Mouse (Mus musculus) forebrain, embryonic 12.5 days (tissue): Measurements from ENCODE around the gene Hspa12a. TPM values are rescaled to one million over a fixed set of nuclear protein-coding genes. Genes with fewer than 3 reads are reported as not detected.

Source experiments
- ATAC-seq: fragments of 200-750 bp; cut with Nextera tagmentation; 2 replicates; pipeline ENCODE4 v1.8.0; 2017; ENCODE audit warnings: moderate TSS enrichment; ENCODE audit not compliant: low FRiP score
- H3K27ac ChIP-seq: fragments of 300-500 bp; sonication (generic); 2 replicates; pipeline ENCODE4 v1.5.1; 2016; ENCODE audit warnings: mild to moderate bottlenecking
- H3K27me3 ChIP-seq: fragments of 300-500 bp; sonication (generic); 2 replicates; pipeline ENCODE4 v1.6.1; 2016; ENCODE audit warnings: mild to moderate bottlenecking
- H3K36me3 ChIP-seq: fragments of 300-500 bp; sonication (generic); replicated peaks from 2 replicates; pipeline ENCODE4 v1.6.1; 2016; ENCODE audit warnings: mild to moderate bottlenecking
- H3K4me1 ChIP-seq: fragments of 300-500 bp; sonication (generic); 2 replicates; pipeline ENCODE4 v1.6.1; 2016
- H3K4me2 ChIP-seq: fragments of 300-500 bp; sonication (generic); 2 replicates; pipeline ENCODE4 v1.6.1; 2016; ENCODE audit warnings: mild to moderate bottlenecking, moderate library complexity
- H3K4me3 ChIP-seq: fragments of 300-500 bp; sonication (generic); replicated peaks from 2 replicates; pipeline ENCODE4 v1.5.1; 2016; ENCODE audit warnings: mild to moderate bottlenecking
- H3K9ac ChIP-seq: fragments of 300-500 bp; sonication (generic); 2 replicates; pipeline ENCODE4 v1.6.1; 2016; ENCODE audit warnings: mild to moderate bottlenecking
- H3K9me3 ChIP-seq: fragments of 300-500 bp; sonication (generic); 2 replicates; pipeline ENCODE4 v1.6.1; 2016
- WGBS: fragments of 180-500 bp; shearing (Covaris S2); methylation state at CpG from one replicate; pipeline ENCODE4 v1.1.7; 2016; 5-methylcytosine and 5-hydroxymethylcytosine counted together
- polyA plus RNA-seq: library from polyadenylated mRNA; unstranded; fragments of >200 nt; fragmentation: Nextera tagmentation; extraction: Ambion mirVana; gene quantifications from 2 replicates; pipeline ENCODE4 v1.2.1, GENCODE M21; 2016

Hspa12a gene
- polyA plus RNA-seq, 1 experiment from 2014 or later: 17.0 TPM

DNA sequence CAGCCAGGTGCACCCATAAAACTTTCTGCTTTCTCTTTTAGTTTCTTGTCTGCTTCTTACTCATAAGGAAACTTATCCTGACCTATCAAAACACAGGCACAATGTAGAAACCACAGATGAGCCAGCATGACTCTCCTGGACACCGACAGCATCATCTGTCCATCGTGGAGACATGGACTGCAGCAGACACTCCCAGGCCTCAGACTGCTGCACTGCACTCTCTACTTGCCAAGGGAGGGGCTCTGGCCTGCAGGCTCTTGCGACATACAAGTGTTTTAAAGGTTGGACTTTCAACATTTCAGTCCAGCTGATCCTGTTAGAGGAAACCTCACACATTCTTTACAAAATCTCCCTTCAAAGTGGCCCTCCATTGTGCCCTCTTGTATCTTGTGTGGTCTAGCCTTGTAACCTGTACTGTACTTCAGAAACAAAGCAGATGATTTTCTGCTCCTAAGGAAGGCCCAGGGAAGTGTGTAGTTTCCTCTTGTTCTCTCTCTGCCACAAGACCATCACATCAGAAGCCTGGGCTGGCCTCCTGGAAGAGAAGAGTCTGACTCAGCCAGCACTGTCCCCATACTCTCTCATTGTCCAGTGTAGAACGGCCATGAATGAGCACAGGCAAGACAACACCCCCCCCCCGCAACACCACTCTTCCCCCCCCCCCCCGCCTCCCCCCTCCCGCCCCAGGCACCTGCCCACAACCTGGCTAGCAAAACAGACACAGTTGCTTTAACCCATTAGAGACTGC is 92.6 kb downstream of the Hspa12a start:
- Histone ChIP-seq H3K27ac (no peak overlapping the region), H3K9me3 (no peaks in the 10 kb centered on the region), H3K36me3 (no peaks in the 10 kb centered on the region), H3K4me2 (no peak overlapping the region), H3K4me1 (no peaks in the 10 kb centered on the region), H3K9ac (no peak overlapping the region), H3K4me3 (no peak overlapping the region), H3K27me3 (no peaks in the 10 kb centered on the region)
- ATAC-seq: no peak
- WGBS: 87% methylated on average over 5 of the region's 7 CpGs

DNA sequence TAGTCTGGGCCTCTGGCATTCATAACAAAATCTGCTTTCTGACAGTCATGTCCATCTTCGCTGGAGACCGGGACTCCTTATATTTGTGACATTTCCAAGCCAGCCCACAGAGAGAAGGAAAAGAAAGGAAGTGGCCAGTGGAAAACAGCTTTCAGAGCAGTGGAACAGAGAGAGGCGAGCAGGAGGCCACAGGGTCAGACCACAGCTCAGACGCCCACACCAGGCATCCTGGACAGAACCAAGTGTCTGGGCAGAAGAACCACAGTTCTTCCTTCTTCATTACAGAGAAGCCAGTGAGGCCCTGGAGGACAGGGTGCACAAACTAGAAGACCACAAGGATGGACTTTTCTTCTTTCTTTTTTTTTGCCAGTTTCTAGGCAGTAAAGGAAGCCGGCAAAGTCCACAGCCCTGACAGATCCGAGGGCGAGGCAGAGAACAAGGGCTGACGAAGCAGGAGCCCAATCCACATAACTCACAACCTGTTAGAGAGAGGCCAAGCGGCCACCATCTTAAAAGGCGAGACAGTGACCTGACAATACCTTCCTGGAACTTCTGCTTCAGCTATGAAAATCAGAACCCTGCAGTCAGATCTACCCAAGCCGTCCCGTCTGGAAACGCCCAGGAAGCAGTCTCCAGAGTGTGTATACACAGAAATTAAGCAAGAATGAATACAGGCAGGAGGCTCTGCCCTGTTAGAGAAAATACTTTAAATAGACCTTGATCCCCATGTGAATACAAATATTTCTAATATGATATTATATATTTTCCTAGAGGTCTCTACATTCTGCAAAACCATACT is 93.9 kb downstream of the Hspa12a start:
- Histone ChIP-seq H3K27me3 (no peaks in the 10 kb centered on the region), H3K27ac (no peak overlapping the region), H3K9me3 (no peaks in the 10 kb centered on the region; the same call in none of the 2 replicates), H3K4me3 (no peak overlapping the region), H3K4me1 (no peaks in the 10 kb centered on the region), H3K36me3 (no peaks in the 10 kb centered on the region), H3K9ac (no peak overlapping the region), H3K4me2 (no peak overlapping the region)
- 95% methylated on average over 13 of the region's 13 CpGs for WGBS
- ATAC-seq: no peak

GRCm38 (mm10) chr19:58843606-58844005 is 99.8 kb downstream of the Hspa12a start:
- ATAC-seq: no peak
- WGBS: 80% methylated on average over 3 of the region's 3 CpGs
- 0 out of 2 replicates have a peak, but pooled peaks cover 3% of the 10 kb centered on the region for H3K27me3 ChIP-seq
- no peak overlapping the region for H3K27ac ChIP-seq
- H3K9me3 ChIP-seq: no peaks in the 10 kb centered on the region; the same call in none of the 2 replicates
- H3K9ac ChIP-seq: no peak overlapping the region
- H3K4me1 ChIP-seq: peaks cover 21% of the 10 kb centered on the region
- H3K4me3 ChIP-seq: no peak overlapping the region
- H3K36me3 ChIP-seq: no peaks in the 10 kb centered on the region
- H3K4me2 ChIP-seq: no peak overlapping the region

DNA sequence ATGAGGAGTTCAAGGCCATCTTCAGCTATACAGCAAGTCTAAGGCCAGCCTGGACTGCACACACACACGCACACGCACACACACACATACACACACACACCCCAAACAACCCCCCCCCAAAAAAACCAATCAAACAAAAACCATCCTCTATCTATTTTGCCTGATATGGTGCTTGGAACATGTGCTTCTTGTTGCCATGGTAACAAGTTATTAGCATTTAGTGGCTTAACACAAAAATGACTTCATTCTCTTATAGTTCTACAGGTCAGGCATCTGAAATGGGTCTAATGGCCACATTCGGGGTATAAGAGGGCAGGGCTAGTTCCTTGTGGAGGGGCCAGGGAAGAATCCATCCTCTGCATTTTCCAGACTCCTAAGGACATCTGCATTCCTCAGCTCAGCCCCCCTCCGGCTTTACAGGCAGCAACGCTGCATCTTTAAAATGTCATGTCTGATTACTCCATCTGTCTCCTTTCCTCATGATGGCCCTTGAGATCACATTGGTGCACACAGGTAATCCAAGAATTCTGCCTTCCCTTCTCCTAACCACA is 102.7 kb downstream of the Hspa12a start:
- Histone ChIP-seq H3K27ac (no peak overlapping the region; the same call in 1 of the 2 replicates), H3K36me3 (no peaks in the 10 kb centered on the region), H3K9me3 (no peaks in the 10 kb centered on the region; the same call in none of the 2 replicates), H3K4me1 (peaks cover 25% of the 10 kb centered on the region), H3K9ac (no peak overlapping the region), H3K27me3 (0 out of 2 replicates have a peak, but pooled peaks cover 3% of the 10 kb centered on the region), H3K4me3 (no peak overlapping the region), H3K4me2 (no peak overlapping the region)
- no peak for ATAC-seq
- 79% methylated on average over 5 of the region's 5 CpGs for WGBS

DNA sequence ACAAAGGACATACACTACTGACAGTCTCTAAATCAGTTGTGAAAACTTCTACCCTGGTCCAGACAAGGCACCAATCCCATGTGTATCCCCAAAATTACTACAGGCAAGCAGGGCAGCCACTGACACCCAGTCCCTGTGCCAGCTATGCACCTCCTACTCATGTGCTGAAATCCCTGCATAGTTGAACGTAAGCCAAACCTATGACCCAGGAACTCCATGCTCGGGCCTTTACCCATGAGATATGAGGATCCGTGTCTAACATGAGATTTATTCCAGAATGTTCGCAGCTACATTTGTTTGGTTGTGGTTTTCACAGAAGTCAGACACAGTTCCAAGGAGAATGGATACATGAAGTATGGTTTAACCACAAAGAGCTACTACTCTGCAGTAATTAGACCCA is 103.6 kb downstream of the Hspa12a start:
- no peak for ATAC-seq
- Histone ChIP-seq H3K4me1 (peaks cover 25% of the 10 kb centered on the region), H3K27ac (no peak overlapping the region), H3K27me3 (0 out of 2 replicates have a peak, but pooled peaks cover 3% of the 10 kb centered on the region), H3K36me3 (no peaks in the 10 kb centered on the region), H3K9me3 (no peaks in the 10 kb centered on the region), H3K9ac (no peak overlapping the region), H3K4me3 (no peak overlapping the region), H3K4me2 (no peak overlapping the region)
- WGBS: 89% methylated on average over 4 of the region's 4 CpGs

GRCm38 (mm10) chr19:58839345-58839744 is 104.1 kb downstream of the Hspa12a start:
- no peak overlapping the region for H3K4me3 ChIP-seq
- H3K9me3 ChIP-seq: no peaks in the 10 kb centered on the region
- peaks cover 25% of the 10 kb centered on the region for H3K4me1 ChIP-seq
- WGBS: 65% methylated on average over 3 of the region's 3 CpGs
- H3K36me3 ChIP-seq: no peaks in the 10 kb centered on the region
- no peak overlapping the region for H3K9ac ChIP-seq
- H3K27me3 ChIP-seq: 0 out of 2 replicates have a peak, but pooled peaks cover 3% of the 10 kb centered on the region
- no peak overlapping the region for H3K27ac ChIP-seq
- ATAC-seq: no peak
- no peak overlapping the region for H3K4me2 ChIP-seq

GRCm38 (mm10) chr19:58838706-58839105 is 104.7 kb downstream of the Hspa12a start:
- 74% methylated on average over 9 of the region's 9 CpGs for WGBS
- no peak overlapping the region for H3K4me2 ChIP-seq
- H3K9ac ChIP-seq: no peak overlapping the region
- H3K9me3 ChIP-seq: no peaks in the 10 kb centered on the region
- H3K4me1 ChIP-seq: peaks cover 25% of the 10 kb centered on the region
- no peaks in the 10 kb centered on the region for H3K36me3 ChIP-seq
- no peak for ATAC-seq
- no peak overlapping the region for H3K27ac ChIP-seq
- no peak overlapping the region for H3K4me3 ChIP-seq
- H3K27me3 ChIP-seq: 0 out of 2 replicates have a peak, but pooled peaks cover 3% of the 10 kb centered on the region

DNA sequence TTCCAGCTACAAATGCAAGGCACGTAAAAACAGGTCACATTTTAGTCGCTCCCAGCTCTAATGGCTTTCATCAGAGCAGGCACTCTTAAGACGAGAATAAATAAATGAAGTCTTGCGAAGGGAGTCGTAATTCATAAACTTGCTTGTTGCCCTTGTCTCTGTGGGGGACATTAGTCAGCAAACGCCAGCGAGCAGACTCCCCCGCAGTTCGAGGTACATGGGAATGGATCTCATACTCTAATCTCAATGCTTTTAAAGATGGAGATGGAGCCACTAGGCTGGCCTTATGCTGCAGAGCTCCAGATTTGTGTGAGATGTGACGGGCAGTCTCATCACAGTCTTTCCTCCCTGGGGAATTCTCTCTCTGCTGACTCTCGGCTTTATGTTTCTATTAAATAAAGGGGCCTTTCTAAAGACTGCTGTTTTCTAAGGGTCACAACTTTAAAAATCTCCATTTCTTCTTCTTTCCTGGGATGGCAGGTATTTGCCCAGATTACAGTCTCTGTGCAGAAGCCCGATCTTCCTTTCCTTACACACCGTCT is 109.7 kb downstream of the Hspa12a start:
- no peak overlapping the region for H3K4me2 ChIP-seq
- no peak for ATAC-seq
- peaks cover 20% of the 10 kb centered on the region for H3K4me1 ChIP-seq
- no peaks in the 10 kb centered on the region for H3K36me3 ChIP-seq
- no peaks in the 10 kb centered on the region for H3K27me3 ChIP-seq
- no peak overlapping the region for H3K9ac ChIP-seq
- H3K27ac ChIP-seq: no peak overlapping the region
- H3K4me3 ChIP-seq: no peak overlapping the region
- H3K9me3 ChIP-seq: no peaks in the 10 kb centered on the region
- 78% methylated on average over 13 of the region's 13 CpGs for WGBS

- H3K27me3 ChIP-seq: no peaks in the 10 kb centered on the region
- H3K36me3 ChIP-seq: no peaks in the 10 kb centered on the region
- H3K4me1 ChIP-seq: peaks cover 15% of the 10 kb centered on the region
- H3K9ac ChIP-seq: no peak overlapping the region
- H3K9me3 ChIP-seq: no peaks in the 10 kb centered on the region
- no peak overlapping the region for H3K4me3 ChIP-seq
- ATAC-seq: no peak
- H3K4me2 ChIP-seq: no peak overlapping the region
- H3K27ac ChIP-seq: no peak overlapping the region
- 80% methylated on average over 2 of the region's 2 CpGs for WGBS
Observed at GRCm38 (mm10) chr19:58832988-58833387, 110.5 kb downstream of the Hspa12a start.

DNA sequence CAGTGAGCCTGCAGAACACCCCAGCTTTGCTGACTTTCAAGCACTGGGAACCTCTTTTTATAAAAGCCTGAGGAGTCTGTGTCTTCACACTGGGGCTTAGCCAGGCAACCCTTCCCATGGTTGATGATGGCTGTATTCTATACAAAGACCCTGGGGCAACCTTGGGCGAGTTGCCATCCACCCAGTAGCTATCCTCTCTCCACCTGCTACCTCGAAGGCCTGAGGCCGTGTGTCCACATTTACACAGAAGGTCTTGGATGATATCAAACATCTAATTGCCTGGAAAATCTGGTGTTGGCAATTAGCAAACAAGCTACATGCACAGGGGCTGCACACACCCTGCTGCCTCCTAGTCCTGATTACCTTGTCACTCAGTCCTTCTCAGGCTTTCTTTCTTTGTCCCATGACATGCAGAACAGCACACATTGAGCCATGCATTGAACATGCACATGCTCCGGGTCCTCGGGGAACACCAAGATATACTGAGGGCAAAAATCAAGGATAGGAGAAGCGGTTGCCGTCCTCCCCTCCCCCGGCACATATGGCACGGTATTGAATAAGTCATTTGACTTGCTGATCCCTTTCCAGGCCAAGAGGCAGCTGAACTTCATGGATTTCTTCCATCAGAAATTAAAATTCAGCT is 112.1 kb downstream of the Hspa12a start:
- Histone ChIP-seq H3K27ac (peak overlapping the region; percentile 56), H3K4me2 (no peak overlapping the region), H3K9me3 (no peaks in the 10 kb centered on the region), H3K36me3 (no peaks in the 10 kb centered on the region), H3K9ac (no peak overlapping the region), H3K4me3 (no peak overlapping the region), H3K27me3 (no peaks in the 10 kb centered on the region), H3K4me1 (peaks cover 15% of the 10 kb centered on the region)
- no peak; the same call in 1 of the 2 replicates for ATAC-seq
- 74% methylated on average over 9 of the region's 9 CpGs for WGBS

DNA sequence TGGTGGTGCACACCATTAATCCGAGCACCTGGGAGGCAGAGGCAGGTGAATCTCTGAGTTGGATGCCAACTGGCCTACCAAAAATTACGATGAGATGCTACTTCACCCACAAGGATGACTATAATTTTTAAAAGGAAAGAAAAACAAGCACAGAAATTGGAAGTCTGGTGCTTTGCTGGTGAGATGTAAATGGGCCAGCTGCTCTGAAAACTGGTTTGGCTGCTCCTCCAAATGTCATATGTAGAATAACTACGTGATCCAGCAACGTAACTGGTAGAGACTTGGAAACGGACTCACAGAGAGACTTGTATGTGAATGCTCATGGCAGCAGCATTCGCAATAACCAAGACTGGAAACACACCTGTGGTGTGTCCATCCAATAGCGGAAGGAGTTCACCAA is 113.3 kb downstream of the Hspa12a start:
- WGBS: 95% methylated on average over 7 of the region's 7 CpGs
- H3K36me3 ChIP-seq: peaks cover 3% of the 10 kb centered on the region
- peaks cover 15% of the 10 kb centered on the region for H3K4me1 ChIP-seq
- H3K9me3 ChIP-seq: no peaks in the 10 kb centered on the region
- ATAC-seq: no peak
- H3K9ac ChIP-seq: no peak overlapping the region
- H3K27me3 ChIP-seq: no peaks in the 10 kb centered on the region
- no peak overlapping the region for H3K27ac ChIP-seq
- H3K4me2 ChIP-seq: no peak overlapping the region
- H3K4me3 ChIP-seq: no peak overlapping the region

GRCm38 (mm10) chr19:58829575-58829974 is 113.9 kb downstream of the Hspa12a start:
- Histone ChIP-seq H3K36me3 (peaks cover 7% of the 10 kb centered on the region), H3K4me2 (no peak overlapping the region), H3K27ac (no peak overlapping the region), H3K9me3 (no peaks in the 10 kb centered on the region), H3K9ac (no peak overlapping the region), H3K27me3 (no peaks in the 10 kb centered on the region), H3K4me3 (no peak overlapping the region), H3K4me1 (peaks cover 15% of the 10 kb centered on the region)
- WGBS: 78% methylated on average over 5 of the region's 5 CpGs
- no peak for ATAC-seq
